Mouse (Mus musculus) adrenal gland, postnatal 0 days (tissue): ENCODE measurements around the gene Il11ra2. TPM values are rescaled to one million over a fixed set of nuclear protein-coding genes. Genes with fewer than 3 reads are reported as not detected.

Experiments
- polyA plus RNA-seq: library from polyadenylated mRNA; unstranded; fragments of >200 nt; fragmentation: Nextera tagmentation; extraction: Ambion mirVana; gene quantifications from 2 replicates; pipeline ENCODE4 v1.2.1, GENCODE M21; 2015

Il11ra2 gene
- polyA plus RNA-seq = not detected in 2 replicates

DNA sequence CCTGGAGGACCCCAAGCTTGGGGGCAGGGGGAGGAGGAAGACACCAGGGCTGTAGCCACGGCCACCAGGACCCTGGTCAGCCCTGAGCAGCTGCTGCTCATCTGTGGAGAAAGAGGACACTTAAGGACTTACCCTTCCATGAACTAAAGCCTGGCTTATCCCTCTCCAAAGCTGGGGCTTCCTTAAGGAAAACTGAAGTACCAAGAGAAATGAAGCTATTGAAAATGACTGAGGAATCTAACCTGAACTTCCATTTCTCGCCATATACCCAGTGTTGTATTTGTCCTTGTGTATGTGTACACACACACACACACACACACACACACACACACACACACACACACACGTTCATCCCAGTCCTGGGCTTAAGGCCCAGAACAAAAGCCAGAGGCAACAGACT is at the start of gene Il11ra2:
TSS of gene Il11ra2 (minus strand) at position 101 of the 400 bp plus-strand sequence.

DNA sequence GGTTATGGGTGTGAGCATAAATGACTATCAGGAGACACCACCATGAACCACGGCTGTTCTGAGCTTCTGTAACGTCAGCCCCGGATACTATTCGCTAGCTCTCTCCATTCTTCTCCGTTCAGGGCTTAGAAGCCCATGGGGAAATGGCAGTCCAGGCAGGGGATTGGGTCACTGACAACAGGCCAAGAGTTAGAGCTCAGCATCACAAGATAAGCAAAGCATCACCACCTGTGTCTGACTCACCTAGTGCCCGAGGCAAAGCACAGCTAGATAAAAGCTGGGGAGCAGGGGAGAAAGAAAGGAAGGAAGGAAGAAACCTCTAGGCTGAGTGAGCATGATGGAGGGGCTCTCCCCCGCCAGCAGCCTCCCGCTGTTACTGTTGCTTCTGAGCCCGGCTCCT is 6.7 kb downstream of the Il11ra2 start, which contains the start of gene Ccl27b:
TSS of gene Ccl27b (plus strand) at position 301 of the 400 bp plus-strand sequence.

DNA sequence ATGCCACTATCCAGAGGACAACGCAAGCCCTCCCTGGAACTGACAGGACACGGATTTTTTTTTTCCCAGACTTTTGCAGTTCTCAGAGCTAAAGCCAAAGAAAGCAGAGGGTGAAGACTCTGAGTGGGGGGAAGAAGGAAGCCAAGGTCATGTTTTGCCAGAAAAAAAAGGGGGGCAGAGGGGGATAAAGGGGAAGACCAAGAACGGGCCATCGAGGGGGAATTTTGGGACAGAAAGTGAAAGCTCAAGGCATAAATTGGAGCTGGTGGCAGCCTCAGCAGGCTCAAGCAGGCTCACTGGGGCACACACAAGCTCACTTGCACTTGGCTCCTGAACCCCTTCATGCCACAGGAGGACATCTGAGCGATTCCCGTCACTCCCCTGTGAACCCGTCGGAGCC is 32.3 kb downstream of the Il11ra2 start, which contains the start of gene Gm2564:
TSS of gene Gm2564 (plus strand) at position 301 of the 400 bp plus-strand sequence.

GRCm38 (mm10) chr4:42611895-42612294 is 49.8 kb downstream of the Il11ra2 start, which contains the start of gene Gm10591:
Gm10591 (plus strand) TSS chr4:42612195.

Other genes with a start within 250 kb of the Il11ra2 start
- gene Gm21586, start 222.5 kb downstream of the Il11ra2 start, polyA plus RNA-seq = 1.4 TPM in 2 replicates
- gene Gm2163, start 195.1 kb downstream of the Il11ra2 start, polyA plus RNA-seq = 0.09 and 0.10 TPM in 2 replicates
- gene Fam205a2, start 133.7 kb downstream of the Il11ra2 start, polyA plus RNA-seq = not detected in 2 replicates
- gene Gm10591, start 49.7 kb downstream of the Il11ra2 start, polyA plus RNA-seq = not detected in 2 replicates
- 0.58 and 0.99 TPM in 2 replicates for gene Gm2564, start 32.2 kb downstream of the Il11ra2 start, polyA plus RNA-seq
- gene Ccl27b, start 6.6 kb downstream of the Il11ra2 start, polyA plus RNA-seq = not detected in 2 replicates
- not detected in 2 replicates for gene 4930578G10Rik, start 73.7 kb upstream of the Il11ra2 start, polyA plus RNA-seq
- gene Ccl19, start 94.7 kb upstream of the Il11ra2 start, polyA plus RNA-seq = 0.26 and 0.38 TPM in 2 replicates
- 5.0 and 15.3 TPM in 2 replicates for gene Ccl21a, start 112.1 kb upstream of the Il11ra2 start, polyA plus RNA-seq
- gene Fam205a1, start 192.0 kb upstream of the Il11ra2 start, polyA plus RNA-seq = 0.06 TPM in 1 of 2 replicates, not detected in the other
- gene Gm12394, start 194.9 kb upstream of the Il11ra2 start, polyA plus RNA-seq = 0.09 and 0.28 TPM in 2 replicates
- 0.24 and 0.95 TPM in 2 replicates for gene Fam205c, start 212.3 kb upstream of the Il11ra2 start, polyA plus RNA-seq